Mouse (Mus musculus) embryonic facial prominence, embryonic 11.5 days (tissue): ENCODE data around the gene Ntn4. TPM values are rescaled to one million over a fixed set of nuclear protein-coding genes. Genes with fewer than 3 reads are reported as not detected.

Source experiments
- ATAC-seq: fragments of 200-750 bp; cut with Nextera tagmentation; replicated peaks from 2 replicates; pipeline ENCODE4 v1.8.0; 2017; ENCODE audit warnings: low read depth; ENCODE audit not compliant: insufficient number of reproducible peaks, low FRiP score, low TSS enrichment
- DNase-seq: peaks from one replicate; pipeline ENCODE4 v3.0.0-alpha.2; 2015; ENCODE audit warnings: low spot score
- H3K27ac ChIP-seq: fragments of 300-500 bp; sonication (generic); replicated peaks from 2 replicates; pipeline ENCODE4 v1.5.1; 2014; ENCODE audit warnings: mild to moderate bottlenecking, low read depth, low read length, control low read depth
- H3K27me3 ChIP-seq: fragments of 300-500 bp; sonication (generic); 2 replicates; pipeline ENCODE4 v1.6.1; 2014; ENCODE audit warnings: mild to moderate bottlenecking, low read length, moderate library complexity, mixed read lengths; ENCODE audit not compliant: control insufficient read depth, insufficient read depth
- H3K36me3 ChIP-seq: fragments of 300-500 bp; sonication (generic); replicated peaks from 2 replicates; pipeline ENCODE4 v1.6.1; 2014; ENCODE audit warnings: low read depth, mild to moderate bottlenecking, low read length, moderate library complexity, mixed read lengths; ENCODE audit not compliant: control insufficient read depth, insufficient read depth
- H3K4me1 ChIP-seq: fragments of 300-500 bp; sonication (generic); 2 replicates; pipeline ENCODE4 v1.6.1; 2014; ENCODE audit warnings: low read length, mixed read lengths; ENCODE audit not compliant: control insufficient read depth, insufficient read depth
- H3K4me2 ChIP-seq: fragments of 300-500 bp; sonication (generic); 2 replicates; pipeline ENCODE4 v1.6.1; 2014; ENCODE audit warnings: low read depth, mild to moderate bottlenecking, control low read depth, low read length, moderate library complexity
- H3K4me3 ChIP-seq: fragments of 300-500 bp; sonication (generic); 2 replicates; pipeline ENCODE4 v1.5.1; 2014; ENCODE audit warnings: low read depth, low read length, control low read depth
- H3K9ac ChIP-seq: fragments of 300-500 bp; sonication (generic); replicated peaks from 2 replicates; pipeline ENCODE4 v1.6.1; 2014; ENCODE audit warnings: mild to moderate bottlenecking, control low read depth, low read length
- H3K9me3 ChIP-seq: fragments of 300-500 bp; sonication (generic); replicated peaks from 2 replicates; pipeline ENCODE4 v1.6.1; 2016; ENCODE audit warnings: mild to moderate bottlenecking, low read length, inconsistent platforms, mixed read lengths; ENCODE audit not compliant: control insufficient read depth
- WGBS: fragments of 180-500 bp; shearing (Covaris S2); extraction: QIAGEN DNeasy Blood & Tissue Kit; methylation state at CpG from one replicate; pipeline ENCODE4 v1.1.7; 2014; 5-methylcytosine and 5-hydroxymethylcytosine counted together
- polyA plus RNA-seq: library from polyadenylated mRNA; unstranded; fragments of >200 nt; fragmentation: Nextera tagmentation; extraction: Ambion mirVana; gene quantifications from 2 replicates; pipeline ENCODE4 v1.2.1, GENCODE M21; 2014

The Ntn4 gene
- polyA plus RNA-seq, 1 experiment from 2014 or later = 0.50 TPM

DNA sequence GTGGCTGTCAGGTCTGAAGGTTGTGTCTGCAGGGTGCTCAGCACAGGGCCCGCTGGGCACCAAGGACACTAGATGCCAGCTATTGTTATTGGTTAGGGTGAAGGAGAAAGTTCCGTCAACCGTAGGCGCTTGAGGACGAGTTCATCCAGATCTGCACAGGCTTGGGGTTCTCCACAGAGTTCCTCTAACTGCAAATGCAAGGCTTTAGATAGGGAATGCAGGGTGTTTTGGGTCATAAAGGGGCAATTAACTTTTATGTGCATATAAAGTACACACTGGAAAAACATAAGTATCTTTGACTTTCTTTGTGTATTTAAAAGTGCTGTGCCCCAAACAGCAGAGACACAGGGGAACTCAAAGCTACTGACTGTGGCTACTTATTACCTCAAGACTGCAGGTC, 10.2 kb upstream of the Ntn4 start:
- Histone ChIP-seq H3K4me3 (no peak overlapping the region), H3K36me3 (no peaks in the 10 kb centered on the region), H3K27me3 (no peaks in the 10 kb centered on the region), H3K4me1 (no peaks in the 10 kb centered on the region), H3K27ac (no peak overlapping the region), H3K4me2 (no peak overlapping the region), H3K9ac (no peak overlapping the region), H3K9me3 (no peaks in the 10 kb centered on the region)
- DNase-seq = no peak
- no peak for ATAC-seq
- WGBS = 93% methylated on average over 5 of the region's 5 CpGs

GRCm38 (mm10) chr10:93632086-93632485, 8.4 kb upstream of the Ntn4 start:
- no peak overlapping the region for H3K9ac ChIP-seq
- H3K36me3 ChIP-seq = no peaks in the 10 kb centered on the region
- no peak overlapping the region for H3K27ac ChIP-seq
- H3K4me1 ChIP-seq = peaks cover 2% of the 10 kb centered on the region; the same call in 1 of the 2 replicates
- 71% methylated on average over 4 of the region's 4 CpGs for WGBS
- no peak overlapping the region for H3K4me2 ChIP-seq
- ATAC-seq (no peak), DNase-seq (no peak)
- H3K9me3 ChIP-seq = no peaks in the 10 kb centered on the region
- H3K27me3 ChIP-seq = no peaks in the 10 kb centered on the region
- H3K4me3 ChIP-seq = no peak overlapping the region

- Histone ChIP-seq H3K4me3 (no peak overlapping the region), H3K27me3 (no peaks in the 10 kb centered on the region), H3K9me3 (no peaks in the 10 kb centered on the region), H3K4me2 (no peak overlapping the region), H3K27ac (no peak overlapping the region), H3K36me3 (no peaks in the 10 kb centered on the region), H3K4me1 (peaks cover 2% of the 10 kb centered on the region; the same call in 1 of the 2 replicates), H3K9ac (no peak overlapping the region)
- DNase-seq (no peak), ATAC-seq (no peak)
- WGBS = 83% methylated on average over 5 of the region's 5 CpGs
These were observed 6.9 kb upstream of the Ntn4 start for GRCm38 (mm10) chr10:93633563-93633962.

- H3K27ac ChIP-seq = no peak overlapping the region
- WGBS = 94% methylated on average over 2 of the region's 2 CpGs
- H3K4me2 ChIP-seq = no peak overlapping the region
- peaks cover 2% of the 10 kb centered on the region; the same call in 1 of the 2 replicates for H3K4me1 ChIP-seq
- H3K9me3 ChIP-seq = no peaks in the 10 kb centered on the region
- H3K4me3 ChIP-seq = no peak overlapping the region
- no peak overlapping the region for H3K9ac ChIP-seq
- no peaks in the 10 kb centered on the region for H3K27me3 ChIP-seq
- DNase-seq (no peak), ATAC-seq (no peak)
- no peaks in the 10 kb centered on the region for H3K36me3 ChIP-seq
These were observed 6.5 kb upstream of the Ntn4 start for GRCm38 (mm10) chr10:93633971-93634370.

- Histone ChIP-seq H3K27me3 (peaks cover 5% of the 10 kb centered on the region; the same call in 1 of the 2 replicates), H3K4me3 (no peak overlapping the region), H3K9ac (no peak overlapping the region), H3K27ac (no peak overlapping the region), H3K4me1 (peaks cover 2% of the 10 kb centered on the region; the same call in 1 of the 2 replicates), H3K4me2 (no peak overlapping the region), H3K36me3 (no peaks in the 10 kb centered on the region), H3K9me3 (no peaks in the 10 kb centered on the region)
- 21% methylated on average over 9 of the region's 9 CpGs for WGBS
- DNase-seq = peak; percentile 72
- ATAC-seq = no peak
These were observed 4.5 kb upstream of the Ntn4 start for GRCm38 (mm10) chr10:93635941-93636340.

DNA sequence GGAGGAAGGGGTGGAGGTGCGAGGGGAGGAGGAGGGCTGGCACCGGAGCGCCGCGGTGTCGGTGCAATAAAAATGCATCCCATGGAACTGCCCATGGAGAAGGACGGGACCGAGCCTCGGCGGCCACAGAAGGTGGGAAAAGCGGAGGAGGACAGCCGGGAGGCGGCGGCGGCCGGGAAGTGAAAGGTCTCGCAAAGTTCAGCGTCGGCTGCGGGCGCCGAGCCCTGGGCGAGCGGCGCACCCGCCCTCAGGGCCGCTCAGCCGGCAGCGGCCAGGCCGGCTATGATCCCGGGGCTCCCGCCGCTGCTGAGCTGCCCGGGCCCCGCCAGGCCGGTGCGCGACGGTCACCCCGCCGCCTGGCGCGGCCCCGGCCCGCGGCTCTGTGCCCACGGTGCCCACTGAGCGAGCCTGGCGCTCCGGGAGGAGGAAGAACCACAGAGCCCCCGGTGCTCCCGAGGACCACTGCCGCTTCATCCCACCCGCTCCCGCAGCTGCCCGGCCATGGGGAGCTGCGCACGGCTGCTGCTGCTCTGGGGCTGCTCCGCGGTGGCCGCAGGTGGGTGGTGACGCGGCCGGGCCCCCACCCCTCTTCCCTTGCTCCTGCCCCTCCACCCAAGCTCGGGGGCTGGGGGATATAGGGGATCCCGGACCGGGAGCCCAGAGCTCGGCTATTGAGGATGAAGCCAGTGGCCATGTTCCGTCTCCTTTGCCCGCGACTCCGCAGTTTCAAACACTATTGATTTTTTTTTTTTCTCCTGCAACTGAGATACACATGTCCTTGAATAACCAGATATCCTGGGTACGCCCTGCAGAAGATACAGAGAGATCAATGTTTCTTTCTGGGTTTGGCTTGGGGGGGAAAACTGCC, 706 bp downstream of the Ntn4 start:
- Histone ChIP-seq H3K27me3 (peaks cover 12% of the 10 kb centered on the region; the same call in 1 of the 2 replicates), H3K4me2 (peak overlapping the region; percentile 100), H3K36me3 (no peaks in the 10 kb centered on the region), H3K9me3 (no peaks in the 10 kb centered on the region), H3K4me3 (peak overlapping the region; percentile 74), H3K4me1 (no peaks in the 10 kb centered on the region; the same call in none of the 2 replicates), H3K9ac (peak overlapping the region; percentile 77), H3K27ac (peak overlapping the region; percentile 35; the same call in 1 of the 2 replicates)
- WGBS = under 1% methylated on average over 44 of the region's 73 CpGs
- DNase-seq = peak; percentile 48
- peak; percentile 54 for ATAC-seq

GRCm38 (mm10) chr10:93641821-93642746, 1.6 kb downstream of the Ntn4 start:
- no peak overlapping the region for H3K27ac ChIP-seq
- H3K4me2 ChIP-seq = peak overlapping the region; percentile 100
- DNase-seq (peak; percentile 28), ATAC-seq (peak; percentile 72)
- peaks cover 12% of the 10 kb centered on the region; the same call in 1 of the 2 replicates for H3K27me3 ChIP-seq
- H3K9ac ChIP-seq = peak overlapping the region; percentile 77
- no peaks in the 10 kb centered on the region; the same call in none of the 2 replicates for H3K4me1 ChIP-seq
- H3K36me3 ChIP-seq = no peaks in the 10 kb centered on the region
- peak overlapping the region; percentile 74 for H3K4me3 ChIP-seq
- no peaks in the 10 kb centered on the region for H3K9me3 ChIP-seq
- 7% methylated on average over 31 of the region's 32 CpGs for WGBS
